23 mouse cellular contexts compared by ENCODE assay signal in the genomic region with DNA sequence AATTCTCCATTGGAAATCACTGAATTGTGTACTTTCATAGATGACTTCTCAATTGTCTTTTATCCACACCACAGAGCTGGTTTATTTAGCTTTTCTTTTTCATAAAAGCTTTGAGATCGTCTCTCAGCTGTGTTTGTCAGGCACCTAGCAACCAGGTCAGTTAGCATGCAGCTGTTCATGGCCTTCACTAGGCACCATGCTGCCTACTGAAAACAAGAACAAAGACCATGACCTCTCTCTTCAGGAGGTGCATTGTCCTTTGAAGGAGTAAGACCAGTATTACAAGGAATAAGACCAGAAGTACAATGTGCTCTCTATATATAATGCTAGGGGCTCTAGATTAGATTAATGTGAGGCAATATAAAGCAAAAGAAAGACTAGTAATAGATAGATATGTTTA.
DNase-seq lines count a peak whose midpoint lies in the region; ATAC-seq and TF ChIP-seq lines count a peak whose summit lies in the region.
"Had no signal": no experiment of that assay in that cellular context is flagged by ENCODE, and none has a peak within 500 bp of the region (broad histone marks: within the 10 kb centered on the region; RNA-seq: fewer than 3 reads in every experiment).

No protein-coding gene starts in this region.

- H3K9me3 ChIP-seq in hindbrain, embryonic 12.5 days (replicated peaks), result no peaks in the 10 kb centered on the region
- no peaks in the 10 kb centered on the region for H3K9me3 ChIP-seq in hindbrain, embryonic 16.5 days (ENCODE audit: control insufficient read depth, low read length)
- H3K9me3 ChIP-seq in kidney, embryonic 14.5 days (ENCODE audit: control insufficient read depth, low read length), result no peaks in the 10 kb centered on the region
- H3K9me3 ChIP-seq: limb, embryonic 13.5 days; liver, embryonic 13.5 days had no signal

- H3K4me2 ChIP-seq in hindbrain, embryonic 12.5 days (replicated peaks), result no peak overlapping the region
- H3K4me2 ChIP-seq in hindbrain, embryonic 16.5 days (ENCODE audit: low read length), result no peak overlapping the region
- H3K4me2 ChIP-seq in kidney, embryonic 14.5 days (replicated peaks; ENCODE audit: low read depth, low read length), result no peak overlapping the region
- H3K4me2 ChIP-seq: limb, embryonic 13.5 days; liver, embryonic 13.5 days had no signal

- H3K27ac ChIP-seq in hindbrain, embryonic 12.5 days, result no peak overlapping the region
- no peak overlapping the region for H3K27ac ChIP-seq in hindbrain, embryonic 16.5 days (ENCODE audit: low read depth, low read length)
- no peak overlapping the region for H3K27ac ChIP-seq in kidney, embryonic 14.5 days (ENCODE audit: low read depth, low read length)
- H3K27ac ChIP-seq: limb, embryonic 13.5 days; liver, embryonic 13.5 days; stomach, postnatal 0 days had no signal

- 8% methylated on average over 1 of the region's 1 CpGs for WGBS in hindbrain, embryonic 12.5 days
- 11% methylated on average over 1 of the region's 1 CpGs for WGBS in hindbrain, embryonic 16.5 days
- WGBS in kidney, embryonic 14.5 days, result 72% methylated on average over 1 of the region's 1 CpGs

- peak; percentile 11 for DNase-seq in R1 (ENCODE audit: low read depth, low spot score)
- peak; percentile 54 for DNase-seq in brain, embryonic 14.5 days (ENCODE audit: low read depth)
- peak; percentile 38 for DNase-seq in mesoderm, embryonic 11.5 days (ENCODE audit: low read depth, low spot score)
- no peak for DNase-seq in liver
- DNase-seq: adrenal gland, adult 8-10 months; cerebellum, adult 18-20 months; cerebellum, postnatal 25 days; forebrain, postnatal 0 days; gastrocnemius, postnatal 25 days; kidney, adult 11 months; kidney, postnatal 4 days; liver, embryonic 13.5 days; lung, adult 2 months; lung, postnatal 14 days; right cerebral cortex, postnatal 14 days; thymus, adult 2 months; thymus, postnatal 4 days had no signal

- 0 out of 2 replicates have a peak, but pooled peaks cover 2% of the 10 kb centered on the region for H3K4me1 ChIP-seq in hindbrain, embryonic 12.5 days
- H3K4me1 ChIP-seq in hindbrain, embryonic 16.5 days (ENCODE audit: control insufficient read depth, insufficient read depth, low read depth, low read length), result no peaks in the 10 kb centered on the region
- no peaks in the 10 kb centered on the region for H3K4me1 ChIP-seq in kidney, embryonic 14.5 days (ENCODE audit: control insufficient read depth, insufficient read depth, low read length)
- H3K4me1 ChIP-seq: limb, embryonic 13.5 days; liver, embryonic 13.5 days had no signal

- TF ChIP-seq CTCF in brain, embryonic 14.5 days (IDR thresholded peaks at IDR 0.05; ENCODE audit: borderline replicate concordance, extremely low read depth, insufficient read depth, insufficient read length), result no peak

- ATAC-seq in hindbrain, embryonic 12.5 days (ENCODE audit: low FRiP score), result 0 out of 2 replicates have a peak, but pooled peaks have one; percentile 22
- no peak for ATAC-seq in hindbrain, embryonic 16.5 days
- no peak for ATAC-seq in kidney, embryonic 14.5 days (ENCODE audit: low FRiP score, low TSS enrichment)
- ATAC-seq: activated CD4-positive, CD25-positive, alpha-beta regulatory T cell, adult 4 months; forebrain, postnatal 0 days had no signal

- H3K36me3 ChIP-seq in hindbrain, embryonic 12.5 days, result no peaks in the 10 kb centered on the region
- no peaks in the 10 kb centered on the region for H3K36me3 ChIP-seq in hindbrain, embryonic 16.5 days (ENCODE audit: control insufficient read depth, insufficient read depth, low read length)
- no peaks in the 10 kb centered on the region for H3K36me3 ChIP-seq in kidney, embryonic 14.5 days (ENCODE audit: control insufficient read depth, insufficient read depth, low read length)
- H3K36me3 ChIP-seq: limb, embryonic 13.5 days; liver, embryonic 13.5 days had no signal

- H3K4me3 ChIP-seq in hindbrain, embryonic 12.5 days, result no peak overlapping the region
- no peak overlapping the region for H3K4me3 ChIP-seq in hindbrain, embryonic 16.5 days (ENCODE audit: low read length)
- no peak overlapping the region for H3K4me3 ChIP-seq in kidney, embryonic 14.5 days (ENCODE audit: low read length)
- H3K4me3 ChIP-seq: limb, embryonic 13.5 days; liver, embryonic 13.5 days had no signal

- TF ChIP-seq POLR2A in brain, embryonic 14.5 days (IDR thresholded peaks at IDR 0.05; ENCODE audit: borderline replicate concordance, extremely low read depth, insufficient read depth, insufficient read length, poor library complexity, severe bottlenecking), result no peak

- no peaks in the 10 kb centered on the region for H3K27me3 ChIP-seq in hindbrain, embryonic 12.5 days
- H3K27me3 ChIP-seq in hindbrain, embryonic 16.5 days (replicated peaks; ENCODE audit: control insufficient read depth, insufficient read depth, low read length), result no peaks in the 10 kb centered on the region
- no peaks in the 10 kb centered on the region for H3K27me3 ChIP-seq in kidney, embryonic 14.5 days (ENCODE audit: control insufficient read depth, insufficient read depth, low read length)
- H3K27me3 ChIP-seq: limb, embryonic 13.5 days; liver, embryonic 13.5 days had no signal

- no peak overlapping the region for H3K9ac ChIP-seq in hindbrain, embryonic 12.5 days
- no peak overlapping the region for H3K9ac ChIP-seq in hindbrain, embryonic 16.5 days (ENCODE audit: low read depth, low read length)
- no peak overlapping the region for H3K9ac ChIP-seq in kidney, embryonic 14.5 days (ENCODE audit: low read depth, low read length)
- H3K9ac ChIP-seq: forebrain, postnatal 0 days; limb, embryonic 13.5 days; liver, embryonic 13.5 days had no signal
